Mouse (Mus musculus) MEL (cell line): ENCODE measurements around the gene Negr1. TPM values are rescaled to one million over a fixed set of nuclear protein-coding genes. Genes with fewer than 3 reads are reported as not detected.

Experiments used
- DNase-seq: peaks from one replicate; pipeline ENCODE4 v3.0.0; 2011; ENCODE audit warnings: low read depth, low spot score
- H3K27ac ChIP-seq: 2 replicates; pipeline ENCODE4 v1.5.1; 2012; ENCODE audit warnings: low read depth, mild to moderate bottlenecking, control low read depth, low read length, moderate library complexity; ENCODE audit not compliant: control insufficient read depth
- H3K27me3 ChIP-seq, 2 experiments: fragments of 150-350 bp in 1 of 2; sonication (generic) in 1 of 2; 2 replicates each; pipeline ENCODE4 v1.6.1; 2012; ENCODE audit warnings: low read length in 2 of 2, mild to moderate bottlenecking in 2 of 2, improper control_type of control experiment in 1 of 2, moderate library complexity in 1 of 2; ENCODE audit not compliant: insufficient read depth in 2 of 2, control insufficient read depth in 1 of 2
- H3K36me3 ChIP-seq, 2 experiments: 2 replicates each; pipeline ENCODE4 v1.6.1; 2012 to 2014; ENCODE audit warnings: low read length in 2 of 2, improper control_type of control experiment in 1 of 2, inconsistent platforms in 1 of 2, mild to moderate bottlenecking in 1 of 2; ENCODE audit not compliant: insufficient read depth in 2 of 2, control insufficient read depth in 1 of 2
- H3K4me1 ChIP-seq, 2 experiments: fragments of 150-350 bp in 1 of 2; sonication (generic) in 1 of 2; 2 replicates each; pipeline ENCODE4 v1.6.1; 2012; ENCODE audit warnings: low read length in 2 of 2, improper control_type of control experiment in 1 of 2, mild to moderate bottlenecking in 1 of 2; ENCODE audit not compliant: insufficient read depth in 2 of 2, control insufficient read depth in 1 of 2
- H3K4me3 ChIP-seq, 2 experiments: fragments of 150-350 bp in 1 of 2; sonication (generic) in 1 of 2; 2 replicates each; pipeline ENCODE4 v1.5.1; 2012; ENCODE audit warnings: low read depth in 2 of 2, low read length in 2 of 2, mild to moderate bottlenecking in 2 of 2, moderate library complexity in 2 of 2, control low read depth in 1 of 2, improper control_type of control experiment in 1 of 2; ENCODE audit not compliant: control insufficient read depth in 1 of 2, insufficient read depth in 1 of 2
- H3K79me2 ChIP-seq: 2 replicates; pipeline ENCODE4 v1.6.1; 2012; ENCODE audit warnings: mild to moderate bottlenecking, low read length, moderate library complexity; ENCODE audit not compliant: control insufficient read depth, poor library complexity, insufficient read depth
- H3K9ac ChIP-seq: 2 replicates; pipeline ENCODE4 v1.6.1; 2012; ENCODE audit warnings: low read depth, mild to moderate bottlenecking, control low read depth, low read length, moderate library complexity; ENCODE audit not compliant: control insufficient read depth, poor library complexity, severe bottlenecking
- H3K9me3 ChIP-seq: fragments of 150-350 bp; sonication (generic); replicated peaks from 2 replicates; pipeline ENCODE4 v1.6.1; 2012; ENCODE audit warnings: mild to moderate bottlenecking, low read length, improper control_type of control experiment, moderate library complexity; ENCODE audit not compliant: insufficient read depth
- CHD2 ChIP-seq: IDR thresholded peaks from 2 replicates; pipeline ENCODE4 v1.6.1; 2011; ENCODE audit warnings: low read length, improper control_type of control experiment
- EP300 ChIP-seq, 2 experiments: IDR thresholded peaks; 2 replicates each; pipeline ENCODE4 v1.6.1; 2011; ENCODE audit warnings: improper control_type of control experiment in 2 of 2, low read length in 2 of 2, low read depth in 1 of 2, mild to moderate bottlenecking in 1 of 2
- ETS1 ChIP-seq: IDR thresholded peaks from 2 replicates; pipeline ENCODE4 v1.6.1; 2012; ENCODE audit warnings: low read depth, mild to moderate bottlenecking, inconsistent platforms, low read length, improper control_type of control experiment, moderate library complexity
- GATA1 ChIP-seq: IDR thresholded peaks from 2 replicates; pipeline ENCODE4 v1.6.1; 2011; ENCODE audit warnings: low read depth, low read length, improper control_type of control experiment
- JUND ChIP-seq: IDR thresholded peaks from 2 replicates; pipeline ENCODE4 v1.6.1; 2011; ENCODE audit warnings: low read depth, mild to moderate bottlenecking, improper control_type of control experiment, low read length
- KAT2A ChIP-seq: conservative IDR thresholded peaks from 2 replicates; pipeline ENCODE4 v1.6.1; 2012; ENCODE audit warnings: low read depth, low read length, improper control_type of control experiment, inconsistent platforms
- MAFK ChIP-seq: IDR thresholded peaks from 2 replicates; pipeline ENCODE4 v1.6.1; 2011; ENCODE audit warnings: low read depth, mild to moderate bottlenecking, low read length, improper control_type of control experiment, borderline replicate concordance
- MEF2A ChIP-seq: IDR thresholded peaks from 2 replicates; pipeline ENCODE4 v1.6.1; 2014; ENCODE audit warnings: low read depth, mild to moderate bottlenecking, inconsistent platforms, low read length, improper control_type of control experiment; ENCODE audit not compliant: poor library complexity, insufficient replicate concordance, severe bottlenecking; ENCODE audit errors: extremely low read depth
- MYB ChIP-seq: IDR thresholded peaks from 2 replicates; pipeline ENCODE4 v1.6.1; 2011; ENCODE audit warnings: mild to moderate bottlenecking, low read depth, low read length, improper control_type of control experiment
- MYC ChIP-seq: IDR thresholded peaks from 2 replicates; pipeline ENCODE4 v1.6.1; 2011; ENCODE audit warnings: low read depth, mild to moderate bottlenecking, low read length, improper control_type of control experiment, moderate library complexity
- POLR2AphosphoS5 ChIP-seq: IDR thresholded peaks from 2 replicates; pipeline ENCODE4 v1.6.1; 2012; ENCODE audit warnings: low read depth, borderline replicate concordance, mild to moderate bottlenecking, inconsistent platforms, low read length, moderate library complexity, mixed read lengths
- SIN3A ChIP-seq: IDR thresholded peaks from 2 replicates; pipeline ENCODE4 v1.6.1; 2012; ENCODE audit warnings: low read length, improper control_type of control experiment, inconsistent platforms
- TBP ChIP-seq: IDR thresholded peaks from 2 replicates; pipeline ENCODE4 v1.8.0; 2011; ENCODE audit warnings: low read depth, low read length, improper control_type of control experiment
- ZMIZ1 ChIP-seq: IDR thresholded peaks from 2 replicates; pipeline ENCODE4 v1.6.1; 2012; ENCODE audit warnings: low read depth, mild to moderate bottlenecking, inconsistent platforms, low read length, improper control_type of control experiment, moderate library complexity
- polyA plus RNA-seq, 2 experiments: library from polyadenylated mRNA; stranded (reverse) in 1 of 2; unstranded in 1 of 2; fragments of >175 nt in 1 of 2; fragments of >200 nt in 1 of 2; gene quantifications; 2 replicates each; pipeline versions ENCODE4 v1.2.1 to v1.2.4; 2012; ENCODE audit warnings: low replicate concordance in 2 of 2, low read depth in 1 of 2; ENCODE audit not compliant: insufficient read length in 2 of 2, insufficient read depth in 1 of 2, missing spikeins in 1 of 2
- total RNA-seq: library from RNA; depleted of rRNA; stranded (reverse); fragments of 300-350 nt; gene quantifications from 2 replicates; pipeline ENCODE4 v1.2.3, GENCODE M21; 2012

Negr1 gene
- total and polyA plus RNA-seq, 3 experiments = not detected

DNA sequence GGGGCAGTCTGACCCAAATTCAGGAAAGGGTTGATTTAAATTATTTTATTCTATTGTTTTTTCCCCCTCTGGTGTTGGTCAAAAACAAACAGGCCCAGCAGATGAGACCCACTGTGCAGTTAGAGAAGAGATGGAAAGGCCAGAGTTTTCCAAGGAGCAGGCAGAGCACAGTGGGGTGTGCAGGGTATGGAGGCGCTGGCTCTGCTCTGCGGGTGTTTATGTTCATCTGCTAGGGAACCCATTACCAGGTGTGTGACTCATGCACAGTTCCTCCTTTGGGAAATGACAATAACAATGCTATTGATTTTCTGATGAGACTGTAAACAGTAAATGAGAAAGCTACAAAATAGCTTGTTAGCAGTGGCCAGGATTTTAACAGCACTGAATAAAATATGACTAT, 210.0 kb downstream of the Negr1 start:
- no peaks in the 10 kb centered on the region for H3K27me3 ChIP-seq
- no peak for DNase-seq
- TF ChIP-seq TBP = no peak
- TF ChIP-seq, all 39 proteins: peak for 0
- H3K27ac ChIP-seq = no peak overlapping the region
- H3K4me1 ChIP-seq = no peaks in the 10 kb centered on the region
- H3K79me2 ChIP-seq = no peaks in the 10 kb centered on the region
- no peak overlapping the region for H3K4me3 ChIP-seq
- no peak overlapping the region for H3K9ac ChIP-seq
- H3K36me3 ChIP-seq = no peaks in the 10 kb centered on the region
- no peaks in the 10 kb centered on the region for H3K9me3 ChIP-seq

DNA sequence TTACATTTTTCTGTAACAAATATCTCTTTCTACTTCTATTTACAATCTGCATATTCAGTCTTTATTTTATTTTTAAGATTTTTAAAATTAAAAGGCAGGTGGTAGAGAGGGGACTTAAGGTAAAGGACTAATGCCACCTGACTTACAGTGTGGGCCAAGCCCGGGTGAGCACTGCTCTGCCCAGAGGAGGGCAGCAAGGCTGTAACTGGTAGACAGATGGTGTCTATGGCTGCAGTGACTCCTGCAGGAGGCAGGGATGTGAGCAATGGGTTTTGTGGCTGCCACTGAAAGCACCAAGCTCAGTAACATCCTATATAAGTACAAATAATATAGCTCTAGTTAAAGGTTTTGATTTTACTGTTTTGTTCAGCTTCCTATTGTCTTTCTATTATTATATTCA, 210.5 kb downstream of the Negr1 start:
- Histone ChIP-seq H3K9ac (no peak overlapping the region), H3K27me3 (no peaks in the 10 kb centered on the region), H3K36me3 (no peaks in the 10 kb centered on the region), H3K79me2 (no peaks in the 10 kb centered on the region), H3K4me1 (no peaks in the 10 kb centered on the region), H3K9me3 (no peaks in the 10 kb centered on the region), H3K27ac (no peak overlapping the region), H3K4me3 (no peak overlapping the region)
- DNase-seq = no peak
- no peak for TF ChIP-seq EP300 (IDR thresholded peaks at IDR 0.05; ENCODE audit: low read depth in 1 of 2, low read length in 2 of 2)
- no peak for TF ChIP-seq CHD2
- TF ChIP-seq MEF2A = no peak
- no peak for TF ChIP-seq MYB
- TF ChIP-seq GATA1 = no peak

DNA sequence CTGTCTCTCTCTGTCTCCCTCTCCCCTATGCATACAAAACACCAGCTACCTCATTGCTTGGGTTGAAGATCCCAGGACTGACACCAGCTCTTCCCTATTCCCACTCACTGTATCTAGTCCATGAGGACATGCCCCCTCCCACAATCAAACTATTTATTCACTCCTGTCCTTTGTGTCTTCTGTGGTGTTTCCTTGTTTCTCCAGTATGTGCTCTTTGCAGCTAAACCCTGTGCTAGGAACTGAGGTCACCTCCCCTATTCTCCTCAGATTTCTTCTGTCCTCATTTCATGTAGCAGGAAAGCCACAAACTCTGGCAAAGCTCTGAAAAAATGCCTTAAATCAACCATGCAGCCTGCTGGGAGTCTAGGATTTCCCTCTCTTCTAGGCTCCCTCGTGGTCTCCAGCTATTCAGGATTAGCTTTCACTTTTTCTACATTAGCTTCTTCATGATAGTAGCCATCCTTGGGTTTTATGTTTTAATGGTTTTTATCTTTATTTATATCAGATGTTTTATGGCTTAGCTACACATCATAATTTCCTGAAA, 222.8 kb downstream of the Negr1 start:
- H3K36me3 ChIP-seq = no peaks in the 10 kb centered on the region
- H3K9me3 ChIP-seq = no peaks in the 10 kb centered on the region
- no peak for DNase-seq
- H3K79me2 ChIP-seq = no peaks in the 10 kb centered on the region
- no peaks in the 10 kb centered on the region for H3K27me3 ChIP-seq
- TF ChIP-seq JUND (no peak), ZMIZ1 (no peak), TBP (no peak), KAT2A (no peak), MYC (no peak), ETS1 (no peak), MAFK (no peak), POLR2AphosphoS5 (no peak), SIN3A (no peak)
- no peak overlapping the region for H3K9ac ChIP-seq
- no peak overlapping the region for H3K27ac ChIP-seq
- no peak overlapping the region for H3K4me3 ChIP-seq
- no peaks in the 10 kb centered on the region for H3K4me1 ChIP-seq
